Mouse (Mus musculus): ENCODE results near the gene Olfr523.

Olfr523 gene

GRCm38 (mm10) chr7:140169386-140169785 is 3.6 kb upstream of the Olfr523 start:
- in situ Hi-C loops (cut with MboI; ENCODE audit: low pct_unique_long_range_greater_than_20kb in 1 of 2, low sequenced_read_pairs in 2 of 2, unreplicated experiment in 1 of 2) = no loop called here

GRCm38 (mm10) chr7:140170863-140171262 is 2.2 kb upstream of the Olfr523 start:
- in situ Hi-C loops (cut with MboI; ENCODE audit: low pct_unique_long_range_greater_than_20kb in 1 of 2, low sequenced_read_pairs in 2 of 2, unreplicated experiment in 1 of 2) = no loop called here

- in situ Hi-C loops (cut with MboI; ENCODE audit: low pct_unique_long_range_greater_than_20kb in 1 of 2, low sequenced_read_pairs in 2 of 2, unreplicated experiment in 1 of 2) = no loop called here
These were observed 6.2 kb downstream of the Olfr523 start for GRCm38 (mm10) chr7:140179176-140179575.

- in situ Hi-C loops (cut with MboI; ENCODE audit: low pct_unique_long_range_greater_than_20kb in 1 of 2, low sequenced_read_pairs in 2 of 2, unreplicated experiment in 1 of 2) = no loop called here
These were observed 7.7 kb downstream of the Olfr523 start for GRCm38 (mm10) chr7:140180692-140181091.

GRCm38 (mm10) chr7:140184206-140184605 is 11.2 kb downstream of the Olfr523 start:
- in situ Hi-C loops (cut with MboI; ENCODE audit: low pct_unique_long_range_greater_than_20kb in 1 of 2, low sequenced_read_pairs in 2 of 2, unreplicated experiment in 1 of 2) = no loop called here

- in situ Hi-C loops (cut with MboI; ENCODE audit: low pct_unique_long_range_greater_than_20kb in 1 of 2, low sequenced_read_pairs in 2 of 2, unreplicated experiment in 1 of 2) = no loop called here
These were observed 13.9 kb downstream of the Olfr523 start for GRCm38 (mm10) chr7:140186646-140187620.

GRCm38 (mm10) chr7:140187721-140188390 is 14.8 kb downstream of the Olfr523 start:
- in situ Hi-C loops (cut with MboI; ENCODE audit: low pct_unique_long_range_greater_than_20kb in 1 of 2, low sequenced_read_pairs in 2 of 2, unreplicated experiment in 1 of 2) = no loop called here

- in situ Hi-C loops (cut with MboI; ENCODE audit: low pct_unique_long_range_greater_than_20kb in 1 of 2, low sequenced_read_pairs in 2 of 2, unreplicated experiment in 1 of 2) = no loop called here
These were observed 15.6 kb downstream of the Olfr523 start for GRCm38 (mm10) chr7:140188391-140189328.

GRCm38 (mm10) chr7:140190435-140190834 is 17.4 kb downstream of the Olfr523 start:
- in situ Hi-C loops (cut with MboI; ENCODE audit: low pct_unique_long_range_greater_than_20kb in 1 of 2, low sequenced_read_pairs in 2 of 2, unreplicated experiment in 1 of 2) = loop anchor here in 1 of 2 experiments (10.0 kb wide), 1 partner anchor 604 kb away; no protein-coding TSS in a partner anchor

- in situ Hi-C loops (cut with MboI; ENCODE audit: low pct_unique_long_range_greater_than_20kb in 1 of 2, low sequenced_read_pairs in 2 of 2, unreplicated experiment in 1 of 2) = loop anchor here in 1 of 2 experiments (10.0 kb wide), 1 partner anchor 602 kb away; no protein-coding TSS in a partner anchor
These were observed 19.4 kb downstream of the Olfr523 start for GRCm38 (mm10) chr7:140192445-140192844.

- in situ Hi-C loops (cut with MboI; ENCODE audit: low pct_unique_long_range_greater_than_20kb in 1 of 2, low sequenced_read_pairs in 2 of 2, unreplicated experiment in 1 of 2) = loop anchor here in 1 of 2 experiments (10.0 kb wide), 1 partner anchor 602 kb away; no protein-coding TSS in a partner anchor
These were observed 19.8 kb downstream of the Olfr523 start for GRCm38 (mm10) chr7:140192851-140193250.

GRCm38 (mm10) chr7:140194031-140194430 is 21.0 kb downstream of the Olfr523 start:
- in situ Hi-C loops (cut with MboI; ENCODE audit: low pct_unique_long_range_greater_than_20kb in 1 of 2, low sequenced_read_pairs in 2 of 2, unreplicated experiment in 1 of 2) = loop anchor here in 1 of 2 experiments (10.0 kb wide), 1 partner anchor 601 kb away; no protein-coding TSS in a partner anchor

- in situ Hi-C loops (cut with MboI; ENCODE audit: low pct_unique_long_range_greater_than_20kb in 1 of 2, low sequenced_read_pairs in 2 of 2, unreplicated experiment in 1 of 2) = loop anchor here in 1 of 2 experiments (10.0 kb wide), 1 partner anchor 599 kb away; no protein-coding TSS in a partner anchor
These were observed 23.0 kb downstream of the Olfr523 start for GRCm38 (mm10) chr7:140196002-140196401.

GRCm38 (mm10) chr7:140201090-140201489 is 28.1 kb downstream of the Olfr523 start:
- in situ Hi-C loops (cut with MboI; ENCODE audit: low pct_unique_long_range_greater_than_20kb in 1 of 2, low sequenced_read_pairs in 2 of 2, unreplicated experiment in 1 of 2) = no loop called here

GRCm38 (mm10) chr7:140205864-140206263 is 32.8 kb downstream of the Olfr523 start, which contains the start of gene Olfr524:
Gene Olfr524 (minus strand): TSS chr7:140205964.
- in situ Hi-C loops (cut with MboI; ENCODE audit: low pct_unique_long_range_greater_than_20kb in 1 of 2, low sequenced_read_pairs in 2 of 2, unreplicated experiment in 1 of 2) = no loop called here

GRCm38 (mm10) chr7:140206904-140207303 is 33.9 kb downstream of the Olfr523 start:
- in situ Hi-C loops (cut with MboI; ENCODE audit: low pct_unique_long_range_greater_than_20kb in 1 of 2, low sequenced_read_pairs in 2 of 2, unreplicated experiment in 1 of 2) = no loop called here

- in situ Hi-C loops (cut with MboI; ENCODE audit: low pct_unique_long_range_greater_than_20kb in 1 of 2, low sequenced_read_pairs in 2 of 2, unreplicated experiment in 1 of 2) = no loop called here
These were observed 35.1 kb downstream of the Olfr523 start for GRCm38 (mm10) chr7:140208153-140208552.

- in situ Hi-C loops (cut with MboI; ENCODE audit: low pct_unique_long_range_greater_than_20kb in 1 of 2, low sequenced_read_pairs in 2 of 2, unreplicated experiment in 1 of 2) = no loop called here
These were observed 35.7 kb downstream of the Olfr523 start for GRCm38 (mm10) chr7:140208677-140209076.
